Mouse (Mus musculus) kidney, adult 2 months (tissue): Measurements from ENCODE around the gene Zfp637. TPM values are rescaled to one million over a fixed set of nuclear protein-coding genes. Genes with fewer than 3 reads are reported as not detected.
"Not testable (repeated sequence)": the region's sequence is repeated elsewhere in the genome, so short reads cannot be mapped to it uniquely, and the experiment has no call there.

Experiments
- DNase-seq: peaks from one replicate; pipeline ENCODE4 v3.0.0; 2021
- H3K27ac ChIP-seq: fragments of 200-500 bp; 2 replicates; pipeline ENCODE4 v1.5.1; 2012; ENCODE audit warnings: low read depth, low read length, control low read depth, inconsistent platforms; ENCODE audit not compliant: insufficient read depth
- H3K27me3 ChIP-seq: fragments of 200-500 bp; replicated peaks from 2 replicates; pipeline ENCODE4 v1.6.1; 2012; ENCODE audit warnings: mild to moderate bottlenecking, moderate library complexity, low read length, inconsistent platforms; ENCODE audit not compliant: control insufficient read depth, insufficient read depth
- H3K36me3 ChIP-seq: fragments of 200-500 bp; 2 replicates; pipeline ENCODE4 v1.6.1; 2012; ENCODE audit warnings: mild to moderate bottlenecking, moderate library complexity, low read length, inconsistent platforms; ENCODE audit not compliant: control insufficient read depth, insufficient read depth
- H3K4me1 ChIP-seq: fragments of 200-500 bp; 2 replicates; pipeline ENCODE4 v1.6.1; 2011; ENCODE audit warnings: low read length; ENCODE audit not compliant: control insufficient read depth, insufficient read depth
- H3K4me3 ChIP-seq: fragments of 200-500 bp; 2 replicates; pipeline ENCODE4 v1.5.1; 2011; ENCODE audit warnings: mild to moderate bottlenecking, low read depth, low read length, control low read depth; ENCODE audit not compliant: insufficient read depth
- CTCF ChIP-seq: fragments of 200-500 bp; conservative IDR thresholded peaks from 2 replicates; pipeline ENCODE4 v1.5.1; 2011; ENCODE audit warnings: low read depth, mild to moderate bottlenecking, control low read depth, low read length, moderate library complexity, mixed read lengths; ENCODE audit not compliant: insufficient read depth, insufficient read length
- POLR2A ChIP-seq: fragments of 200-500 bp; IDR thresholded peaks from one replicate; pipeline ENCODE4 v1.6.1; 2011; ENCODE audit warnings: low read depth, low read length, control low read depth
- WGBS: fragments of 180-500 bp; shearing (Covaris S2); methylation state at CpG from one replicate; pipeline ENCODE4 v1.1.7; 2018; 5-methylcytosine and 5-hydroxymethylcytosine counted together
- polyA plus RNA-seq: library from polyadenylated mRNA; depleted of rRNA; stranded (reverse); fragments of >200 nt; gene quantifications from 2 replicates; pipeline ENCODE4 v1.2.3, GENCODE M21; 2012

Gene Zfp637
- polyA plus RNA-seq, 1 experiment: 37.0 TPM

GRCm38 (mm10) chr6:117868187-117868586 lies 27.2 kb downstream of the Zfp637 start:
- TF ChIP-seq CTCF: no peak
- Histone ChIP-seq H3K4me1 (no peaks in the 10 kb centered on the region), H3K36me3 (no peaks in the 10 kb centered on the region), H3K27ac (no peak overlapping the region), H3K4me3 (no peak overlapping the region), H3K27me3 (no peaks in the 10 kb centered on the region)
- peak; percentile 14 for DNase-seq
- 73% methylated on average over 8 of the region's 8 CpGs for WGBS

DNA sequence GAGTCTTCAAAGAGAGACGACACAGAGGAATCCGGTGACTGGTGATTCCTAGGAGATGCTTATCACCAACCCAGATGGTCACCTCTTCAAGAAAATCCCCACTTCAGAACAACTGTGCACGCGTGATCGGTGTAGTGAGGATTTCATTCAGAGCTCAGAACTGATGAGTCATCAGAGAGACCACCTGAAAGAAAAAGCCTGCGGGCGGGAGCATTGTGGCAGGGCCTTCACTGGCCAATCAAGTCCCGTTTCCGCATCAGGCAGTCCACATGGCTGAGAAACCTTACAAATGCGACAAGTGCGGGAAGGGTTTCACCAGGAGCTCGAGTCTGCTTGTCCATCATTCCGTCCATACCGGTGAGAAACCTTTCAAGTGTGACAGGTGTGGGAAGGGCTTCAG lies 30.1 kb downstream of the Zfp637 start:
- no peaks in the 10 kb centered on the region for H3K36me3 ChIP-seq
- TF ChIP-seq CTCF (no peak), POLR2A (no peak)
- WGBS: 76% methylated on average over 14 of the region's 14 CpGs
- H3K4me3 ChIP-seq: no peak overlapping the region
- no peak for DNase-seq
- no peak overlapping the region for H3K27ac ChIP-seq
- no peaks in the 10 kb centered on the region for H3K27me3 ChIP-seq
- H3K4me1 ChIP-seq: peaks cover 8% of the 10 kb centered on the region; the same call in 1 of the 2 replicates

DNA sequence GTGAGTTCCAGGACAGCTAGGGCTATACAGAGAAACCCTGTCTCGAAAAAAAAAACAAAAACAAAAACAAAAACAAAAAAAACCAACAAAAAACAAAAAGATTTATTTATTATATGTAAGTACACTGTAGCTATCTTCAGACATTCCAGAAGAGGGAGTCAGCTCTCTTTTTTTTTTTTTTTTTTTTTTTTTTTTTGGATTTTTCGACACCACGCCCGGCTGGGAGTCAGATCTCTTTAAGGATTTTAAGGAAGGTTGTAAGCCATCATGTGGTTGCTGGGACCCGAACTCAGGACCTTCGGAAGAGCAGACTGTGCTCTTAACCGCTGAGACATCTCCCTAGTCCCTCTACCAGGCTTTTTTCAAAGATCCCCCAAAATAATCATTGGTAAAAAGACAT lies 32.5 kb downstream of the Zfp637 start:
- not testable (repeated sequence) for H3K4me1 ChIP-seq, H3K36me3 ChIP-seq, H3K27me3 ChIP-seq, DNase-seq, H3K4me3 ChIP-seq, H3K27ac ChIP-seq
- WGBS: 89% methylated on average over 7 of the region's 7 CpGs

GRCm38 (mm10) chr6:117874621-117875281 lies 33.8 kb downstream of the Zfp637 start:
- DNase-seq: peak; percentile 70
- no peak overlapping the region for H3K4me3 ChIP-seq
- 46% methylated on average over 3 of the region's 3 CpGs for WGBS
- H3K4me1 ChIP-seq: peaks cover 8% of the 10 kb centered on the region; the same call in 1 of the 2 replicates
- H3K36me3 ChIP-seq: no peaks in the 10 kb centered on the region
- no peaks in the 10 kb centered on the region for H3K27me3 ChIP-seq
- TF ChIP-seq CTCF: no peak
- no peak for TF ChIP-seq POLR2A
- H3K27ac ChIP-seq: peak overlapping the region; percentile 58

DNA sequence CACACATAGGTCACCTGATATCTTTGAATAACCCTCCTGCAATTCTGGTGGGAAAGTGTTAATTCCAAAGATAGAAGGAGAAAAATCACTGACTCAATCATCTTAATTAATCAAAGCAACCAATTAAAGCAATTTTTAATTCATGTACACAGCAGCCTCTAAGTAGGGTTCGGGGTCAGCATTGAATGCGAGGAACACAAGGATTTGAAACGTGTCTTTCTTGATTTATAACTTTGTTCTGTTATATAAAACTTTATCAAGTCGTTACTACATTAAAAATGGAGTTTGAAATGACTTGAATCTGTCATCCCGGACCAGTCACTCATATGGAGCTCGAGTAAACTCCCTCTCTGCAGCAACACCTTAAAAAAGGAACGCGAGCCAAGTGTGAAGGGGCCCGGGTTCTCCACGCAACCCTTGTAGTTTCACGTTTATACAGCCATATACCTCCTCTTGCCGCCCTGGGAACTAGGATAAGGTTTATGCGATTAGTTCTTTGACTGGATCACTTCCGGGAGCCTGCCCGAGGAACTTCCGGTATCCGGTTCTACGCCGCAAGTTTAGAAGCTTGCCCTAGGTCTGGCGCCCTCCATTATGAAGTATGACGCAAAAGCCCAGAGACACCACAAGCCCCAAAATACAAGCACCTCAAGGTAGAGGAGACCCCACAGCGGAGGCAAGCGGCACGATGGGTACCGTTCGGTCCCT lies 37.9 kb downstream of the Zfp637 start:
- Histone ChIP-seq H3K27ac (peak overlapping the region; percentile 100), H3K4me1 (peaks cover 11% of the 10 kb centered on the region; the same call in 1 of the 2 replicates), H3K27me3 (no peaks in the 10 kb centered on the region), H3K4me3 (peak overlapping the region; percentile 82), H3K36me3 (no peaks in the 10 kb centered on the region)
- TF ChIP-seq CTCF (no peak), POLR2A (no peak)
- DNase-seq: peak; percentile 96
- 10% methylated on average over 26 of the region's 26 CpGs for WGBS

DNA sequence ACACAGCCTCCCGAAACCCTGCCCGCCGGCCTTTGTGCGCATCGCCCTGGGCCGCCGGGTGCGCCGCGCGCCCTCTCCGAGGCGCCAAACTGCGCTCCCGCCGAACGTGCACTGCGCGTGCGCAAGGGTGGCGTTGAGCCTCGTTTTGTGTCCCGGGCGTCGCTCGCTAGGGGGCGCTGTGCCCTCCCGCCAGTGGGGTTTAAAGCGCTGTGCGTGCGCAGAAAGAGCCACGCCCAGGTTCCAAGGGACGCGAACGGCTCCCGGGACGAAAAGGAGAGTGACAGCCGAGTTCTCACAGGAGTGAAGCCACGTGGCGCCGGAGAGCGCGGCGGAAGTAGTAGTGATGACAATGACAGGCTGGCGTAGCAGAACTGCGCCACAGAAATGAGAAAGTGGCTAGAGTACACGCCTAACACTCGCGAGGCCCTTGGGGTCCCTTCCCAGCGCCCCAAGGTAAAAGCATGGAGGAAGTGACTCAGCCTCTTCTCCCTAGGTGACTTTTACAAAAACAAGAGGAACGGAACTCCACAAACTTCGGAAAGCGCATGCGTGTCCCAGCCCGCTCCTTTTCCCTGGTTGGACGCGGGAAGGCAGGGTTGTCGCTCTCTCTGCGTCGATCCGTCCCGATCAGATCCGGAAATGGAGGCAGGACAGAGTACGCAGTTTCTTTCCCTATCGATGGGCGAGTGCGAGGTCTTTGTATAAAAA lies 38.6 kb downstream of the Zfp637 start:
- WGBS: under 1% methylated on average over 67 of the region's 67 CpGs
- Histone ChIP-seq H3K27ac (peak overlapping the region; percentile 100), H3K27me3 (no peaks in the 10 kb centered on the region), H3K36me3 (no peaks in the 10 kb centered on the region), H3K4me1 (peaks cover 7% of the 10 kb centered on the region; the same call in 1 of the 2 replicates), H3K4me3 (peak overlapping the region; percentile 82)
- DNase-seq: peak; percentile 99
- TF ChIP-seq CTCF (peak; percentile 97), POLR2A (peak; percentile 79)

GRCm38 (mm10) chr6:117880394-117880838 lies 39.4 kb downstream of the Zfp637 start:
- H3K4me1 ChIP-seq: peaks cover 3% of the 10 kb centered on the region; the same call in 1 of the 2 replicates
- 16% methylated on average over 3 of the region's 3 CpGs for WGBS
- H3K27me3 ChIP-seq: no peaks in the 10 kb centered on the region
- TF ChIP-seq POLR2A: no peak
- no peak for TF ChIP-seq CTCF
- DNase-seq: peak; percentile 19
- no peaks in the 10 kb centered on the region for H3K36me3 ChIP-seq
- H3K4me3 ChIP-seq: peak overlapping the region; percentile 82
- peak overlapping the region; percentile 74 for H3K27ac ChIP-seq
